Mouse (Mus musculus): ENCODE data around the gene Plxdc1. TPM values are rescaled to one million over a fixed set of nuclear protein-coding genes. Genes with fewer than 3 reads are reported as not detected.

The Plxdc1 gene
- polyA plus RNA-seq, 1 experiment from 2014 or later: 0.49 TPM

- Histone ChIP-seq H3K4me1 (replicated peaks) (no peaks in the 10 kb centered on the region), H3K9me3 (no peaks in the 10 kb centered on the region), H3K9ac (no peak overlapping the region), H3K27me3 (replicated peaks) (no peaks in the 10 kb centered on the region), H3K4me3 (replicated peaks) (no peak overlapping the region), H3K36me3 (no peaks in the 10 kb centered on the region), H3K27ac (no peak overlapping the region), H3K4me2 (replicated peaks) (no peak overlapping the region)
- ATAC-seq: no peak
- 79% methylated on average over 5 of the region's 5 CpGs for WGBS
Observed at GRCm38 (mm10) chr11:97891821-97892220, 94.4 kb downstream of the Plxdc1 start.

DNA sequence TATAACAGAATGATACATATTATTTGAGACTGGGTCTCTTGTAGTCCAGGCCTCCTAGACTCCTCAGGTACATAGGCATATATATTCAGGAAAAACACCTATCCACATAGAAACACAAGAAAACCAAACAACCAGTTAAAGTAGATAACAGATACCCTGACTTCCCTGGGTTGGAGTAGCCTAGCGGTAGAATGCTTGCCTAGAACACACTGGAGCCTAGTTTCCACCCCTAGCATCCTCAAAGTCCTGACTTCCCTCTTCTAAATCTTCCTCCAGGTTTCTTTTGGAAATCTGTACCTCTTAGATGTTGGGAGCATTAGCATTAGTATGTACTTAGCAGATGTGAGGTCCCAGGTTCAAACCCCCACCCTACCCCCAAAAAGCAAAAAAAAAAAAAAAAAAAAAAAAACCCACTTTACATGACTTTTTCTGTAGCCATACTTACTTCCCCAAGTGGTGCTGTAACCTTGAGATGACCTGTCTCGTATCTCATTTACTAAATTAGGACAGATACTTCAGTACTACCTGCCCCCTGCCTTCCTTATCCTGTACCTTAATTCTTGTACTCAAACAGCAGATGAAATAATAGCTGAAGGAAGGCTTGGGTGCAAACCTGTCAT, 100.8 kb downstream of the Plxdc1 start:
- Histone ChIP-seq H3K4me2 (replicated peaks) (no peak overlapping the region), H3K4me3 (replicated peaks) (no peak overlapping the region), H3K9me3 (no peaks in the 10 kb centered on the region), H3K36me3 (no peaks in the 10 kb centered on the region), H3K9ac (no peak overlapping the region), H3K4me1 (replicated peaks) (0 out of 2 replicates have a peak, but pooled peaks cover 2% of the 10 kb centered on the region), H3K27me3 (replicated peaks) (no peaks in the 10 kb centered on the region), H3K27ac (no peak overlapping the region)
- ATAC-seq: no peak
- WGBS: 92% methylated on average over 2 of the region's 2 CpGs

- peak overlapping the region; percentile 85 for H3K27ac ChIP-seq
- H3K36me3 ChIP-seq: no peaks in the 10 kb centered on the region
- H3K4me3 ChIP-seq (replicated peaks): peak overlapping the region; percentile 60
- H3K4me1 ChIP-seq (replicated peaks): 0 out of 2 replicates have a peak, but pooled peaks cover 2% of the 10 kb centered on the region
- peak overlapping the region; percentile 72 for H3K4me2 ChIP-seq (replicated peaks)
- ATAC-seq: peak; percentile 16; the same call in 1 of the 2 replicates
- H3K27me3 ChIP-seq (replicated peaks): no peaks in the 10 kb centered on the region
- peak overlapping the region; percentile 39 for H3K9ac ChIP-seq
- H3K9me3 ChIP-seq: no peaks in the 10 kb centered on the region
- WGBS: 25% methylated on average over 7 of the region's 7 CpGs
Observed at GRCm38 (mm10) chr11:97884601-97885185, 101.6 kb downstream of the Plxdc1 start.

DNA sequence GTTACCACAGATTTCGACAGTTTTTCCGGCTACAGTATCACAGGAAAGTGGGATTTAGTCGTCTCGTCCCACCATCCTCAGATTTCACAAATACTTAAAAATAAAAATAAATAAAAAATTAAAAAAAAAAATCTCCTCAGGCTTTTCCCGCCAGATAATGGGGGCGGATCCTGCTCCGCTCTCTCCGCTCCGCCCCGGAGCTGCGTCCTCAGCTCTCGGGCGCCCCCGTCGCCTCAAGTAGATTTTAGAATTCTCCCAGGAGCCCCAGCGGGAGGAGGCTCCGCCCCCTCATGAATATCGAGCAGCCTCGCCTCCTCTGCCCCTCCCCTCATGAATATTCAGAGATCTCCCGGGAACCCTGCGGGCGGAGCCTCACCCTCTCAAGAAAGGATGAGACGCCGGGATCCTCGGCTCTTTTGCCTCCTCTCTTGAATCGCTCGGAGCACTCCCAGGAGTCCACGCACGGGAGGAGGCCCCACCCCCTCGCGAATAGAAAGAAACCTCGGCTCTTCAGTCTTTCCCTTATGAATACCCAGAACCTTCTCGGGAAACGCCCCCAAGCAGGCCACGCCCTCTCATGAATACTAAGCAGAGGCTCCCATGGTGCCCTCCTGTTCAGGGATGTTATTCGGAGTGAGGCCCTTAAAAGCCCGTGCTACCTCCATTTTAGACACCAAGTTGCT, 102.2 kb downstream of the Plxdc1 start, which contains the start of gene Fbxo47:
Gene Fbxo47 (minus strand): TSS at position 237 of the 683 bp plus-strand sequence.
- peak; percentile 95 for ATAC-seq
- Histone ChIP-seq H3K4me2 (replicated peaks) (peak within 1 kb of the TSS; percentile 72), H3K27ac (peak within 1 kb of the TSS; percentile 90), H3K27me3 (replicated peaks) (no peaks in the 10 kb centered on the region), H3K4me3 (replicated peaks) (peak within 1 kb of the TSS; percentile 60), H3K9me3 (no peaks in the 10 kb centered on the region), H3K4me1 (replicated peaks) (0 out of 2 replicates have a peak, but pooled peaks cover 2% of the 10 kb centered on the region), H3K9ac (peak within 1 kb of the TSS; percentile 60), H3K36me3 (no peaks in the 10 kb centered on the region)
- WGBS: under 1% methylated on average over 37 of the region's 37 CpGs

DNA sequence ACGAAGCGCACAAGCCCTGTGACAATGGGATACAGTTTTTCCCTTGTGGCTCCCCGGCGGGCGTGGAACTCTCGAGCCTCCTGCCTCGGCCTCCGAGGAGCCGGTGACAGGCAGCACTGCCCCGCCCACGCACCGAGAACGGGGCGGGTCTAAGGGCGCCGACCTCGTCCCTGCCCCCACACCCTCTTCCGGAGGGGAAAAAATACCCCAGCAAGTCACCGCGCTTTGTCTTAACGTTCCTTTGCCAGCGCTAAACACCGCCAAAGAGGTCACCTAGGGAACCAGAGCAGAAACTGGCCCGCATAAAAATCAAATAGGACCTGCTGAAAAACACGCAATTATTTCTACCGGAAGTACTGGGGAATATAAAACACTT, 102.7 kb downstream of the Plxdc1 start:
- H3K36me3 ChIP-seq: no peaks in the 10 kb centered on the region
- peak overlapping the region; percentile 60 for H3K9ac ChIP-seq
- H3K27me3 ChIP-seq (replicated peaks): no peaks in the 10 kb centered on the region
- H3K9me3 ChIP-seq: no peaks in the 10 kb centered on the region
- 4% methylated on average over 26 of the region's 26 CpGs for WGBS
- peak overlapping the region; percentile 90 for H3K27ac ChIP-seq
- peak overlapping the region; percentile 60 for H3K4me3 ChIP-seq (replicated peaks)
- ATAC-seq: peak; percentile 61
- H3K4me2 ChIP-seq (replicated peaks): peak overlapping the region; percentile 72
- 0 out of 2 replicates have a peak, but pooled peaks cover 2% of the 10 kb centered on the region for H3K4me1 ChIP-seq (replicated peaks)

GRCm38 (mm10) chr11:97880362-97880761, 105.9 kb downstream of the Plxdc1 start:
- no peak for ATAC-seq
- Histone ChIP-seq H3K4me1 (replicated peaks) (0 out of 2 replicates have a peak, but pooled peaks cover 2% of the 10 kb centered on the region), H3K36me3 (no peaks in the 10 kb centered on the region), H3K4me3 (replicated peaks) (no peak overlapping the region), H3K9me3 (no peaks in the 10 kb centered on the region), H3K9ac (no peak overlapping the region), H3K27ac (no peak overlapping the region), H3K27me3 (replicated peaks) (no peaks in the 10 kb centered on the region), H3K4me2 (replicated peaks) (no peak overlapping the region)
- WGBS: 91% methylated on average over 4 of the region's 4 CpGs

GRCm38 (mm10) chr11:97877341-97877740, 108.9 kb downstream of the Plxdc1 start:
- Histone ChIP-seq H3K4me1 (replicated peaks) (no peaks in the 10 kb centered on the region), H3K4me2 (replicated peaks) (no peak overlapping the region), H3K36me3 (no peaks in the 10 kb centered on the region), H3K9ac (no peak overlapping the region), H3K27me3 (replicated peaks) (no peaks in the 10 kb centered on the region), H3K4me3 (replicated peaks) (no peak overlapping the region), H3K9me3 (no peaks in the 10 kb centered on the region), H3K27ac (no peak overlapping the region)
- WGBS: 77% methylated on average over 2 of the region's 2 CpGs
- no peak for ATAC-seq

DNA sequence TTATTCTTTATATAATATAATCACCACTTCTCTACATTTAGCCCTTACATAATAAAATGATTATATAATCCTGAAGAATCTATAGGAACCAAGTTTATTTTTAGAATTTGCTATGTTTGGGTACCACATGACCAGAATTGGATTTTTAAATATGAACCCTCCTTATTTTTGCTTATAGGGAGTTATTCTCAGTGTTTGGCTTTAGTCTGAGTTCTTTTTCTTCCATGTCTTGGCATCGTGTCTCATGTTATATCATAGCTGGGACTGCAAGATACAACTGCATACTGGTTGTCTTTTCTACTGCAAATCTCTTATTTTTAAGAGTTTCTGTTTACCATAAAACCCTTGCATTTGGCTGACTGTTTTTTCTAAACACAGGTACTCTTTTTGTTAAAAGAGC, 111.8 kb downstream of the Plxdc1 start:
- ATAC-seq: no peak
- Histone ChIP-seq H3K9me3 (no peaks in the 10 kb centered on the region), H3K4me3 (replicated peaks) (no peak overlapping the region), H3K27me3 (replicated peaks) (no peaks in the 10 kb centered on the region), H3K27ac (no peak overlapping the region), H3K9ac (no peak overlapping the region), H3K4me2 (replicated peaks) (no peak overlapping the region), H3K36me3 (no peaks in the 10 kb centered on the region), H3K4me1 (replicated peaks) (no peaks in the 10 kb centered on the region)
- WGBS: 93% methylated on average over 1 of the region's 1 CpGs

Other genes with a start within 250 kb of the Plxdc1 start
- 1.0 and 1.2 TPM in 2 replicates for gene Pip4k2b, start 241.7 kb downstream of the Plxdc1 start, polyA plus RNA-seq (2015; fragmentation: Nextera tagmentation; extraction: Ambion mirVana)
- gene Cwc25, start 219.9 kb downstream of the Plxdc1 start, polyA plus RNA-seq (2015; fragmentation: Nextera tagmentation; extraction: Ambion mirVana): 13.3 and 13.4 TPM in 2 replicates
- 0.24 TPM in 1 of 2 replicates, not detected in the other for gene 1700001P01Rik, start 210.5 kb downstream of the Plxdc1 start, polyA plus RNA-seq (2015; fragmentation: Nextera tagmentation; extraction: Ambion mirVana)
- 530 and 606 TPM in 2 replicates for gene Rpl23, start 204.0 kb downstream of the Plxdc1 start, polyA plus RNA-seq (2015; fragmentation: Nextera tagmentation; extraction: Ambion mirVana)
- 123 and 126 TPM in 2 replicates for gene Lasp1, start 187.4 kb downstream of the Plxdc1 start, polyA plus RNA-seq (2015; fragmentation: Nextera tagmentation; extraction: Ambion mirVana)
- 5.2 and 5.3 TPM in 2 replicates for gene B230217C12Rik, start 145.7 kb downstream of the Plxdc1 start, polyA plus RNA-seq (2015; fragmentation: Nextera tagmentation; extraction: Ambion mirVana)
- 0.65 and 0.68 TPM in 2 replicates for gene Fbxo47, start 102.3 kb downstream of the Plxdc1 start, polyA plus RNA-seq (2015; fragmentation: Nextera tagmentation; extraction: Ambion mirVana)
- gene Arl5c, start 9.7 kb upstream of the Plxdc1 start, polyA plus RNA-seq (2015; fragmentation: Nextera tagmentation; extraction: Ambion mirVana): 7.6 and 11.8 TPM in 2 replicates
- 6.5 and 7.5 TPM in 2 replicates for gene Cacnb1, start 36.6 kb upstream of the Plxdc1 start, polyA plus RNA-seq (2015; fragmentation: Nextera tagmentation; extraction: Ambion mirVana)
- 1,063 and 1,131 TPM in 2 replicates for gene Rpl19, start 40.3 kb upstream of the Plxdc1 start, polyA plus RNA-seq (2015; fragmentation: Nextera tagmentation; extraction: Ambion mirVana)
- gene Stac2, start 67.0 kb upstream of the Plxdc1 start, polyA plus RNA-seq (2015; fragmentation: Nextera tagmentation; extraction: Ambion mirVana): 0.16 and 0.29 TPM in 2 replicates
- 10.4 and 14.9 TPM in 2 replicates for gene Fbxl20, start 164.0 kb upstream of the Plxdc1 start, polyA plus RNA-seq (2015; fragmentation: Nextera tagmentation; extraction: Ambion mirVana)
- gene Med1, start 206.8 kb upstream of the Plxdc1 start, polyA plus RNA-seq (2015; fragmentation: Nextera tagmentation; extraction: Ambion mirVana): 53.6 and 63.0 TPM in 2 replicates
- 8.5 and 9.4 TPM in 2 replicates for gene Cdk12, start 216.6 kb upstream of the Plxdc1 start, polyA plus RNA-seq (2015; fragmentation: Nextera tagmentation; extraction: Ambion mirVana)

All from intestine, embryonic 15.5 days (tissue).